Mouse (Mus musculus): Measurements from ENCODE around the gene Pcdh9.

GRCm38 (mm10) chr14:93288361-93288760 lies 602.1 kb downstream of the Pcdh9 start:
- TF ChIP-seq POLR2A (IDR thresholded peaks at IDR 0.05; ENCODE audit: insufficient read depth, low read depth, low read length) = no peak
- no peak for TF ChIP-seq CTCF (IDR thresholded peaks at IDR 0.05; ENCODE audit: insufficient read depth, low read depth, low read length)
